Mouse (Mus musculus) liver (tissue): ENCODE results near the gene Olfr66.

Experiments used
- DNase-seq: peaks from one replicate; pipeline ENCODE4 v3.0.0-alpha.2; 2020; ENCODE audit warnings: mixed read lengths

Gene Olfr66

GRCm38 (mm10) chr7:103886152-103886551 is at the start of gene Olfr66:
TSS of gene Olfr66 (minus strand) at chr7:103886252.
- DNase-seq = no peak

DNA sequence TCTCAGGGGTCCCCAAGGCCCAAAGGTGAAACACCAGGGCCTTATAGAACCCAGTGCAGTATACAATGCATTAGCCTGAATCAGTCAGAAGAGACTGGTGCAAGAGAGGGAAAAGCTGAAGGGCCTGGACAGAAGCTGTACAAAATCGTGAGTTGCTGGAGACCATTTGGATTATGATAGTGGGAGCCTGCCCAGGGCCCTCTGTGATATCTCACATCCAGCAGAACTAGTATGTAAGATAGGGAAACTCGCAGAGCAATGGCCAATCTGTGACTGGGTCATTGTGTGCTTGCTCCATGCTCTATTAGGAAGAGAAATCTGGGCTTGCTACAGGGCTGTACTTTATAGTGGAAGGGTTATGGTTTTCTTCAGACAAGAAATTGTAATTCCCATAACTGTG is 48.2 kb upstream of the Olfr66 start, which contains the start of gene Olfr632:
Olfr632 (plus strand) TSS at position 84 of the 400 bp plus-strand sequence.
- peak; percentile 8 for DNase-seq

DNA sequence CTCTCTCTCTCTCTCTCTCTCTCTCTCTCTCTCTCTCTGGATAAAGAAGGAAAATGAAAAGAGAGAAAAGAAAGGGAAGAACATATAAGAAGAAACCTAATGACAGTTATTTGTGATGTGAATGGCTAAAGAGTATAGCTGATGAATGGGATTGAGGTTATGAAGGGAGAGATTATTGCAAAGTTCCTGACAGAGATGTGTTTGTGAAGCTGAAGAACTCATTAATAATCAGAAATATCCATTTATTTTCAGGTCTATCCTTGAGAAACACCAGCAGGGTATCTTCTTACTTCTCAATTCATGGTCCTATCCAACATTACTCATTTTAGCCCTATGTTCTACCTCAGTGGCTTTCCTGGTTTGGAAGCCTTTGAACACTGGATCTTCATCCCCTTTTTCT is 42.5 kb upstream of the Olfr66 start, which contains the start of gene Olfr631:
Olfr631 (plus strand) TSS at position 301 of the 400 bp plus-strand sequence.
- no peak for DNase-seq

DNA sequence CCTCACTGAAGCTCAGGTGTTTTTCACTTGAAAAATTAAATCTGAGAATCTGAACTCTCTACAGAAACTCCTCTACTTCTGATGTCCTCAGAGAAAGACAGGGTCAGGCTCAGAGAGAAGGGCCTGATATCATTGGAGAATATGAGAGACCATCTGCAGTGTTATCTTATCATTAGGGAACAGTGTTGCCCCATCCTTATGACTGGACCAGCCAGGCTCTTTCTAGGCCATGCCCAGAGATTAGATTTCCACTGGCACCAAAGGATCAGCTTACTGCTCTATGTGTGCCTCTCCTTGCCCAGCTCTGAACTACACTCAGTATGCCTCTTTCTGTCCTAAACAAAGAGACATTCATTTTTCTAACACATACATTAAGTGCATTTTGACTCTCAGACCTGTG is 29.3 kb upstream of the Olfr66 start:
- peak; percentile 76 for DNase-seq

GRCm38 (mm10) chr7:103912969-103913511 is 27.0 kb upstream of the Olfr66 start:
- peak; percentile 80 for DNase-seq

DNA sequence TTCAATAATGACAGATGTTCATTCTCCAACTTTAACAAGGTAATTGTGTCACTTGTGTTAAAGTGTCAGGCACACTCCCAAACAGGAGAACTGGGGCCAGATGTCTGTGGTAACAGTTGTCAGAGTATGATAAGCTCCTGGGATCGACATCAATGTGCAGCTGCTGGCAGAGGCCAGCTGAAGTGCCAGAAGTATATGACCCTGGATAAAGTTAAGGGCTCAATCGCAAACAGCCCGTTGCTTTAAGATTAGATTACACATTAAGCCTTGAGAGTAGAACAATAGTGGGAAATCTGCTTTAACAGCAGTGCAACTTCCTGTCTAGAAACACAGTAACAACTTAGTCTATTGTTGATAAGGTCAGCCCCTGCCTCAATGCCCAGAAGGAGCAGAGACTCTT is 24.0 kb upstream of the Olfr66 start:
- peak; percentile 84 for DNase-seq

GRCm38 (mm10) chr7:103903187-103903586 is 17.1 kb upstream of the Olfr66 start, which contains the start of gene Olfr65:
TSS of gene Olfr65 (plus strand) at chr7:103903487.
- DNase-seq = no peak

DNA sequence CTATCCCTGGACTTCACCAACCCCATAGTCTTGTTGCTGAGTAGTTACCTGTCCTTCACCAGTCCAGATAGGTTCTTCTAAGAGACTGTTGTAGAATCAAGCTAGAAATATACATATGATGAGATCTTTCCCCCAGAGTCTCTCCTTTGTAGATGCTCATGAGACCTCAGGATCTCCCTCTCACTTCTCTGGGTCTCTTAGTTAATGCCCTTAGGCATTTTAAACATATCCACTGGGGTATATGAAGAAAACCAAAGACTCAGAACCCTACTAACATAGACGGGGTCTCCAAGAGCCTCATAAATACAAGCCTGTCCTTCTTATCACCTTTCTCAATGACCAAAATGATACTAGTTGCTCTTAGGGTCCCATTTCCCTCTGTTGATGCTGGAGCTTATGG is 8.3 kb upstream of the Olfr66 start, which contains the start of gene Olfr64:
Olfr64 (minus strand) TSS at position 101 of the 400 bp plus-strand sequence.
- DNase-seq = no peak

GRCm38 (mm10) chr7:103877093-103877492 is 9.0 kb downstream of the Olfr66 start:
- DNase-seq = no peak

- peak; percentile 25 for DNase-seq
Observed at GRCm38 (mm10) chr7:103874451-103874850, 11.6 kb downstream of the Olfr66 start.

DNA sequence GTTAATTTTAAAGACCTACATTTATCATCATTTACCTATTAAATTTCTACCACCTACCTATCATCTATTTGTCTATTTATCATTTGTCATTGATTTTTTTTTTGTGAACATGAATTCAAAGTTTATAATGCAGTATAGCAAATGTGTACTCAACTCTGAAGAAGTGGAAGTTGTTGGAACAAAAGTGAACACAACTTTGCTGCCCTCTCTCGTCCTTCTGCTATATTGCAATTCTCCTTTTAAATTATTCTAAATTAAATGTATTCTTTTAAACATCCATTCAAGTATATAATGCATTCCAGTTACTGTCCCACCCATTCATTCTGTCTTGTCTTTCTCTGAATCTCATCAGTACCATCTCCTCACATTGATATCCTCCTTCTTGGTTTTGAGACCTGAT is 13.0 kb downstream of the Olfr66 start:
- DNase-seq = peak; percentile 48

- DNase-seq = peak; percentile 84
Observed at GRCm38 (mm10) chr7:103870667-103871066, 15.4 kb downstream of the Olfr66 start.

DNA sequence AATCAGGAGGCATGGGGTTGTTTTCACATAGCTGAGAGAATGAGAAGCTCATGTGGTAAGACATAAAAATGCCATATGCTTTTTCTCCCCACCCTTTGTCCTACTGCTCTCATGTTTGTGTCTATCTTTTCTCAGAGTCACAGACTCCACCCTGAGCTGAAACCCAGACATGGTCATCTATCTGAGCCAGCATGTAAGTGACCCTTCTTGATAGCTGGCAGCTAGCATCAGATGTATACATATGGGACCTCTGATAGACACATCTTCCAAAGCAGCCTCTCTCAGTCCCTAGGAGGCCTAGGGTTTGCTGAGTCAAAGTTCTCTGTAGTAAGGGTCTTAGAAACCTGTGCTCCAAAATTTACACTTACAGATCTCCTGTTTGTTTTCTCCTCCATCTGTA is 20.3 kb downstream of the Olfr66 start:
- peak; percentile 80 for DNase-seq

DNA sequence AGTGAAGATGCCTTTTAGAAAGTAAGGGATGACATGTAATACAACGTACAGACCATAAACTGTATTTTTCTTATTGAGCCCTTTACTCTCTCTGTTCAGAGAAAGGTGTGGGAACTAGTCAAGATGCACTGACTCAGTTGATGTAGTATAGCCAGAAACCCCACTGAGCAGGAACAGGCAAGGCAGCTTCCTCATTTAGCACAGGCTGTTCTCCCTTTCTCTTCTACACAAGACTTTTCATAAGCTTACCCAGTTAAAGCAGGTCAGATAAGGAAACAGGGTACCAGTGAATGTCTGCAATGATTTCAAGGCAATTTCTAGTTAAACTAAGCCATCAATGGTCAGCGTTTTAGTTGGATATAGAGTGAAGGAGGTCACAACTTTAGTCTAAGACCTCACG is 24.5 kb downstream of the Olfr66 start:
- no peak for DNase-seq

DNA sequence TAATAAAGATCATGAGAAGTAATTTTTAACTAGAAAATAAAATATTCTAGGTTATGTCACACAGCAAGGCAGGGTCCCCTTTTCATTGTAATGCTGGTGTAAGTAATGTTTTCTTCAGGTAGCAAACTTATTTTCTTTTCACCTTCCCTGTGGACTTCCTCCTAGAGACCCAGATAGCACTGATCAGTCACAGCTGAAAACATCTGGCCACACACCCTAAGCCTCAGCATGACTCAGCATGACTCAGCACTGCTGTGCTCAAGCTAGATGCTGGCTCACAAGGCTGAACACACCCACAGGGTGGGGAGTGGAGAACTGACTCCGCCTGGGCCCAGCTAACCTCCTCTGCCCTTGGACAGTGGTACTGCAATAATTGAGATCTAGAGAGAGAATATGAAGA is 25.2 kb downstream of the Olfr66 start:
- DNase-seq = peak; percentile 99

DNA sequence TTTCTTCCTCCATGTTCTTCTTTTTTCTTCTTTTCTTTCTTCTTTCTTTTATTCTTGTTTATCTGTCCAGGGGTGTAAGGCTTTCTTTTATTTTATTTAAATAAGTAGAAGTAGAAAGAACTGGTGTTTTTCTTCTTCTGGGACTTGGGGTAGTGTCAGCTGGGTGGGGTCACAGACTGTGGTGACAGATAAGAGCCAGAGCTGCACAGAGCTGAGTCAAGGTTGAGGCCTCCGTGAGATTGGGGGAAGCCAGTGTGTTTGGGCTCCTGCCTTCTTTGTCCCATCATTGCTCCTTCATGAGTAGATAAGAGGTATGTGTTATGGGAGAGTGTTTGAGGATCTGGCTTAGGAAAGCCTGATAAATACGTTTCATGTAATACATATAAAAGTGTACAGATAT is 27.0 kb downstream of the Olfr66 start:
- DNase-seq = peak; percentile 92

DNA sequence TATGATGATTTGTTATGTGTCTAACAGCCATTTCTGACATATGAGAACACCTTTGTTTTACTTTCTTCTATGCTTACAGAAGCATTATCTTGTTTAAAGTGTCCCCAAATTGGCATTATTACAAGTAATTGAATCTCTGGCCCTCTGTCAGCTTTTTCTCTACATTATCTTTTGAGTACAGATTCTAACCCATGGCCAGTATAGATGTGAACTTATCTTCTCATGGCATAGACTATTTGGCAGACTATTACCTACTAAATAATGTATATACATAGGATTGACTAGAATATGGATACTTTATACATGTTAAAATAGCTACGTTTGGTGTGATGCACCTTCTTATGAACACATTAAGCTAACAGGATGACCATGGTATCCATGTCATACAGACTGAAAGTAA is 31.4 kb downstream of the Olfr66 start:
- no peak for DNase-seq

GRCm38 (mm10) chr7:103853090-103853489 is 33.0 kb downstream of the Olfr66 start, which contains the start of gene Hbb-y:
TSS of gene Hbb-y (minus strand) at chr7:103853216.
- DNase-seq = peak; percentile 26

DNA sequence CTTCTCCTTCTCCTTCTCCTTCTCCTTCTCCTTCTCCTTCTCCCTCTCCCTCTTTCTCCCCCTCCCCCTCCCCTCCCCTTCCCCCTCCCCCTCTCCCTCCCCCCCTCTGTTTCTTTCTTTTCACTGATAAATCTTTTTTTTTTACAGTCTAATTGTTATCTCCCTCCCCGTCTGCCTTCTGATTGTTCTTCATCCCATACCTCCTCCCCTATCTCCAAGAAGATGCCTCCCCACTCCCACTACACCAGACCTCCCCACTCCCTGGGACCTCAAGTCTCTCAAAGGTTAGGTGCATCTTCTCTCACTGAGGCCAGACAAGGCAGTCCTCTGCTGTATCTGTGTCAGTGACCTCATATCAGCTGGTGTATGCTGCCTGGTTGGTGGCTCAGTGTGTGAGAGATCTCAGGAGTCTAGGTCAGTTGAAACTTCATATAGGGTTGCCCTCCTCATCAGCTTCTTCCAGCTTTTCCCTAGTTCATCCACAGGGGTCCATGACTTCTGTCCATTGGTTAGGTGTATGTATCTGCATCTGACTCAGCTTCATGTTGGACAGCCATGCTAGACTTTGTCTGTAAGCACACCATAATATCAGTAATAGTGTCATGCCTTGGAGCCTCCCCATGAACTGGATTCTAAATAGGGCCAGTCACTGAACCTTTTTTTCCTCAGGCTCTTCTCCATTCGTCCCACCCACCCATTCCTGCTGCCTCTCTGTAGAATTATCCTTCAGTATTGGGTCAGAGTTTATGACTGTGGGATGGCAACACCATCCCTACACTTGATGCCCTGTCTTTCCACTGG is 41.3 kb downstream of the Olfr66 start:
- DNase-seq = peak; percentile 46

DNA sequence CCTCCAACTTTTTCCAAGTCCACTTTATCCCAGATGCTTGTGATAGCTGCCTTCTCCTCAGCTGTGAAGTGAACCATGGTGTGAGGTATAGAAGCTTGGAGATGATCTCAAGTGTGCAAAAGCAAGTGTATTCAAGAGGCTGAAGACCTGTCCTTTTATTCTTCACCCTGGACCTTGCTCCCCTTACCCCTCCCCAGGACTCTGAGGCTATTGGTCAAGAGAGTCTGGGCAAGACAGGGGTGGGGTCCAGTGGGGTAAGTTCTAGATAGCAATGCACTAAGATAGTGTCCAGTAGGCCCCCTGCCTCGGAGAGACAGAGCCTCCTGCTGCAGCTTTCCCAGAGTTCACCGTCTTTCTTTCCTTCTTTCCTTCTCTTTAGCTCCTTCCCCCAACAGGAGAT is 43.0 kb downstream of the Olfr66 start, which contains the start of gene Hbb-bh1:
Hbb-bh1 (minus strand) TSS at position 131 of the 400 bp plus-strand sequence.
- DNase-seq = no peak

- DNase-seq = no peak
Observed at GRCm38 (mm10) chr7:103840268-103840667, 45.8 kb downstream of the Olfr66 start, which contains the start of gene Hbb-bh2. TSS of gene Hbb-bh2 (minus strand) at chr7:103840520.
